Mouse (Mus musculus): ENCODE data around the gene Ccnt1. TPM values are rescaled to one million over a fixed set of nuclear protein-coding genes. Genes with fewer than 3 reads are reported as not detected.

The Ccnt1 gene
- polyA plus RNA-seq, 1 experiment from 2014 or later = 20.8 TPM

- Histone ChIP-seq H3K9me3 (ENCODE audit: control insufficient read depth, low read length) (no peaks in the 10 kb centered on the region), H3K9ac (ENCODE audit: low read length) (no peak overlapping the region), H3K4me3 (ENCODE audit: low read depth, low read length) (no peak overlapping the region), H3K4me1 (replicated peaks; ENCODE audit: control insufficient read depth, insufficient read depth) (no peaks in the 10 kb centered on the region), H3K4me2 (replicated peaks; ENCODE audit: low read depth) (no peak overlapping the region), H3K27me3 (ENCODE audit: control insufficient read depth, insufficient read depth, low read length) (no peaks in the 10 kb centered on the region), H3K36me3 (ENCODE audit: control insufficient read depth, insufficient read depth, low read length) (peaks cover 20% of the 10 kb centered on the region), H3K27ac (replicated peaks) (no peak overlapping the region)
- DNase-seq (ENCODE audit: low spot score) (no peak), ATAC-seq (ENCODE audit: low FRiP score, low TSS enrichment) (no peak)
- 84% methylated on average over 5 of the region's 5 CpGs for WGBS
- TF ChIP-seq CTCF (IDR thresholded peaks at IDR 0.05; ENCODE audit: low read depth) = no peak
- no peak for TF ChIP-seq EP300 (optimal IDR thresholded peaks at IDR 0.05)
These were observed 13.5 kb downstream of the Ccnt1 start for GRCm38 (mm10) chr15:98557186-98557585.

DNA sequence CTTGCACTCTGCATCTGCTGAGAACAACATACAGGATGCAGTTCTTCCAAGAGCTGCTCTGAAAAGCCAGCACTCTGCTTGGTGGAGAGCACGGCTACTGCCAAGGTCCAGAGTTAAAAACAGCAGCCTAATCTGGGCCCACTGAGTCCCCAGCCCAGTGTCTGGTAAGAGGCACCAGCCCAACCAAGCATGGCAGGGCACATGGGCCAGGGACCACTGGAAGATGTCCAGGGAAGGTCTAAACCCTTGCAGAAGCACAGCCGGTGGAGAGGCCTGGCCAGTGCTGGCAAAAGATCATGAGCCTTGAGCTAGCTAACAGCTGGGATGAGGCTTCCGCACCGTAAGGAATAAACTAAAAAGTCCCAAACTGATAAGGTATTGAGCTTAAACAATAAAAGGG lies 14.8 kb downstream of the Ccnt1 start:
- no peaks in the 10 kb centered on the region for H3K4me1 ChIP-seq (replicated peaks; ENCODE audit: control insufficient read depth, insufficient read depth)
- H3K27me3 ChIP-seq (ENCODE audit: control insufficient read depth, insufficient read depth, low read length) = no peaks in the 10 kb centered on the region
- ATAC-seq (ENCODE audit: low FRiP score, low TSS enrichment) (no peak), DNase-seq (ENCODE audit: low spot score) (no peak)
- WGBS = 91% methylated on average over 4 of the region's 4 CpGs
- no peaks in the 10 kb centered on the region for H3K9me3 ChIP-seq (ENCODE audit: control insufficient read depth, low read length)
- no peak overlapping the region for H3K9ac ChIP-seq (ENCODE audit: low read length)
- TF ChIP-seq CTCF (IDR thresholded peaks at IDR 0.05; ENCODE audit: low read depth) = no peak
- H3K4me3 ChIP-seq (ENCODE audit: low read depth, low read length) = no peak overlapping the region
- H3K36me3 ChIP-seq (ENCODE audit: control insufficient read depth, insufficient read depth, low read length) = peaks cover 28% of the 10 kb centered on the region
- no peak overlapping the region for H3K4me2 ChIP-seq (replicated peaks; ENCODE audit: low read depth)
- no peak overlapping the region for H3K27ac ChIP-seq (replicated peaks)

DNA sequence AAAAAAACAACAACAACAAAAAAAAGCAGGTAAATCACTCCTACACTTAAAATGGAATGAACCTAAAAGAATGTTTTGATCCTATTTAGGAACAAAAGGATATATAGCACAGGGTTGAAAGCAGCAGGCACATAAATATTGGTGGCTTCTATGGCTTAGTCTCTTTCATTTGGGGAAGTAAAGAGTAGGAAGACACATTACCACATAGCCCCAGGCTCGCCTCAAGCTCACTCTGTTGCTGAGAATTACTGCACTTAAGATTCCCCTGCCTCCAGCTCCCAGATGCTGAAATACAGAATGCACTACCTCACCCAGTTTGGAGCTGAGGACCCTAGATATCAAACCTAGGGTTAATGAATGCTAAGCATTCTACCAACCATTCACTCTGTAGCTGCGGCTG lies 18.0 kb downstream of the Ccnt1 start:
- Histone ChIP-seq H3K9ac (ENCODE audit: low read length) (no peak overlapping the region), H3K36me3 (ENCODE audit: control insufficient read depth, insufficient read depth, low read length) (peaks cover 25% of the 10 kb centered on the region)
- 89% methylated on average over 2 of the region's 2 CpGs for WGBS

DNA sequence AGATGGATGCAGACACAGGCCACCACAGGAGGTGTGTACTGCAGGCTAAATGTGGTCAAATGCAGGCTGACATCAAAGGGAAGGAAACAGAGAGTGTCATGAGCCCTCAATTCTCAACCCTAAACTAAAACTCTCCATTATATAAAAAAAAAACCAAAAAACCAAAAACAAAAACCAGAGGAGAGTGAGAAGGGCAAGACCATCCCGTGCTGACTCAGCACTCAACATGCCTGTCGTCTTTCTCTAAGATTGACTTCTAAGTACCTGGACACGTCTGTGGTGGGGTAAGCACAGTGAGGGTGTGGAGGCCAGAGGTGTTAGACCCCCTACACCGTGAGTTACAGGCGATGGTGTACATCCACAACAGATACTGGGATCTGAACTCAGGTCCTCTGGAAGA lies 23.9 kb downstream of the Ccnt1 start:
- 91% methylated on average over 5 of the region's 5 CpGs for WGBS

More for the DNA sequence above, 18.0 kb downstream of the Ccnt1 start:
- DNase-seq (ENCODE audit: low spot score) = no peak
- TF ChIP-seq EP300 (optimal IDR thresholded peaks at IDR 0.05) = no peak
- TF ChIP-seq CTCF (IDR thresholded peaks at IDR 0.05; ENCODE audit: low read depth) = no peak
- Histone ChIP-seq H3K9me3 (ENCODE audit: control insufficient read depth, low read length) (no peaks in the 10 kb centered on the region), H3K4me3 (ENCODE audit: low read depth, low read length) (no peak overlapping the region), H3K4me2 (replicated peaks; ENCODE audit: low read depth) (no peak overlapping the region), H3K27me3 (ENCODE audit: control insufficient read depth, insufficient read depth, low read length) (no peaks in the 10 kb centered on the region), H3K4me1 (replicated peaks; ENCODE audit: control insufficient read depth, insufficient read depth) (no peaks in the 10 kb centered on the region), H3K27ac (replicated peaks) (no peak overlapping the region)
- ATAC-seq (ENCODE audit: low FRiP score, low TSS enrichment) = no peak

DNA sequence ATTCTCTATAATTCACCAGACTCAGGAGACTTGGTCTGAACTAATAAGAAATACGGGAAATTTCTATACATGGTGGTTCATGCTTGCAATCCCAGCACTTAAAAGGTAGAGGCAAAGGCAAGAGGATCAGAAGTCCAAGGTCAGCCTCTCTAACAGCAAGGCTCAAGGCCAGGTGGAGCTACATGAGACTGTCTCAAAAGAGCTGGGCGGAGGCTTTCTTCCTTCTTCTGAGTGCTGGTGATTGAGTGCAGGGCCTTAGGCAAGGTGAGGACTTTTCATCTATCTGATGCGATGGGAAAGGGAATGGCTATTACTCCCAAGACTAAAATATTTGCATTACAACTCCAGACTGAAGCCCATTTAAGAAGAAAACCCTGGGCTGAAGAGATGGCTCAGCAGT lies 25.6 kb downstream of the Ccnt1 start:
- Histone ChIP-seq H3K4me2 (replicated peaks; ENCODE audit: low read depth) (no peak overlapping the region), H3K9ac (ENCODE audit: low read length) (no peak overlapping the region), H3K27ac (replicated peaks) (no peak overlapping the region), H3K4me1 (replicated peaks; ENCODE audit: control insufficient read depth, insufficient read depth) (no peaks in the 10 kb centered on the region), H3K27me3 (ENCODE audit: control insufficient read depth, insufficient read depth, low read length) (no peaks in the 10 kb centered on the region), H3K4me3 (ENCODE audit: low read depth, low read length) (no peak overlapping the region), H3K36me3 (ENCODE audit: control insufficient read depth, insufficient read depth, low read length) (peaks cover 25% of the 10 kb centered on the region), H3K9me3 (ENCODE audit: control insufficient read depth, low read length) (no peaks in the 10 kb centered on the region)
- WGBS = 87% methylated on average over 3 of the region's 3 CpGs
- no peak for TF ChIP-seq CTCF (IDR thresholded peaks at IDR 0.05; ENCODE audit: low read depth)
- no peak for TF ChIP-seq EP300 (optimal IDR thresholded peaks at IDR 0.05)
- ATAC-seq (ENCODE audit: low FRiP score, low TSS enrichment) (no peak), DNase-seq (ENCODE audit: low spot score) (no peak)

More for the DNA sequence above, 23.9 kb downstream of the Ccnt1 start:
- H3K27me3 ChIP-seq (ENCODE audit: control insufficient read depth, insufficient read depth, low read length) = no peaks in the 10 kb centered on the region
- no peaks in the 10 kb centered on the region for H3K4me1 ChIP-seq (replicated peaks; ENCODE audit: control insufficient read depth, insufficient read depth)
- ATAC-seq (ENCODE audit: low FRiP score, low TSS enrichment) = no peak
- H3K4me3 ChIP-seq (ENCODE audit: low read depth, low read length) = no peak overlapping the region
- no peaks in the 10 kb centered on the region for H3K9me3 ChIP-seq (ENCODE audit: control insufficient read depth, low read length)
- no peak overlapping the region for H3K9ac ChIP-seq (ENCODE audit: low read length)
- TF ChIP-seq EP300 (optimal IDR thresholded peaks at IDR 0.05) (no peak), CTCF (IDR thresholded peaks at IDR 0.05; ENCODE audit: low read depth) (no peak)
- no peak for DNase-seq (ENCODE audit: low spot score)
- H3K36me3 ChIP-seq (ENCODE audit: control insufficient read depth, insufficient read depth, low read length) = peaks cover 33% of the 10 kb centered on the region
- H3K27ac ChIP-seq (replicated peaks) = no peak overlapping the region
- H3K4me2 ChIP-seq (replicated peaks; ENCODE audit: low read depth) = no peak overlapping the region

DNA sequence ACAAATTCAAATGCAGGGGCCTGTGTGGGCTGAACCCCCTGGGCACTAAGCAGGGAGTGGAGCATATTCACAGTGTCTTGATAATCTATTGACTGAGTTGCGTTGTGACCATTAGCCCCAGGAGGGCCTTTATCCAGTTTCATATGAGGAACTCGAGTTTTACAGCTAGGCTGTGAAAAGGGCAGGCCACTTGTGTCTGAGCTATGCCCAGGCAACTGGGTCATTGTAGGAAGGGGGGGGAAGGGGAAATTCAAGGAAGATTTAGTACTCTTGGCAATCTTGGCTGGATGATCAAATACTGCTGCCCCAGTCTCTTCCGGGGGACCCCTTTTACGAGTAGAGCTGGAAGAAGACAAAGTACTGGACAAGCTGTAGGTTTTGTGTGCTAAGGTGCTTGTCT lies 27.4 kb downstream of the Ccnt1 start:
- no peaks in the 10 kb centered on the region for H3K27me3 ChIP-seq (ENCODE audit: control insufficient read depth, insufficient read depth, low read length)
- H3K27ac ChIP-seq (replicated peaks) = no peak overlapping the region
- peaks cover 23% of the 10 kb centered on the region for H3K36me3 ChIP-seq (ENCODE audit: control insufficient read depth, insufficient read depth, low read length)
- no peaks in the 10 kb centered on the region for H3K4me1 ChIP-seq (replicated peaks; ENCODE audit: control insufficient read depth, insufficient read depth)
- no peak overlapping the region for H3K9ac ChIP-seq (ENCODE audit: low read length)
- no peak overlapping the region for H3K4me2 ChIP-seq (replicated peaks; ENCODE audit: low read depth)
- H3K4me3 ChIP-seq (ENCODE audit: low read depth, low read length) = no peak overlapping the region
- TF ChIP-seq EP300 (optimal IDR thresholded peaks at IDR 0.05) = no peak
- TF ChIP-seq CTCF (IDR thresholded peaks at IDR 0.05; ENCODE audit: low read depth) = no peak
- no peaks in the 10 kb centered on the region for H3K9me3 ChIP-seq (ENCODE audit: control insufficient read depth, low read length)
- WGBS = 86% methylated on average over 4 of the region's 4 CpGs
- ATAC-seq (ENCODE audit: low FRiP score, low TSS enrichment) (no peak), DNase-seq (ENCODE audit: low spot score) (no peak)
